Mouse (Mus musculus) embryonic fibroblast, embryonic 13.5 days (primary cell): ENCODE measurements around the gene Rexo1.

Experiments
- CTCF ChIP-seq: IDR thresholded peaks from 2 replicates; pipeline ENCODE4 v1.5.1; 2011; ENCODE audit warnings: mild to moderate bottlenecking, control low read depth, low read length, moderate library complexity, borderline replicate concordance; ENCODE audit not compliant: insufficient read depth
- POLR2A ChIP-seq: IDR thresholded peaks from 2 replicates; pipeline ENCODE4 v1.6.1; 2011; ENCODE audit warnings: low read depth, mild to moderate bottlenecking, control low read depth, low read length, moderate library complexity

- TF ChIP-seq CTCF (no peak), POLR2A (no peak)
These were observed 64.9 kb downstream of the Rexo1 start for GRCm38 (mm10) chr10:80496421-80496820.
